ENCODE assay signal across 8 mouse cellular contexts in the genomic region with DNA sequence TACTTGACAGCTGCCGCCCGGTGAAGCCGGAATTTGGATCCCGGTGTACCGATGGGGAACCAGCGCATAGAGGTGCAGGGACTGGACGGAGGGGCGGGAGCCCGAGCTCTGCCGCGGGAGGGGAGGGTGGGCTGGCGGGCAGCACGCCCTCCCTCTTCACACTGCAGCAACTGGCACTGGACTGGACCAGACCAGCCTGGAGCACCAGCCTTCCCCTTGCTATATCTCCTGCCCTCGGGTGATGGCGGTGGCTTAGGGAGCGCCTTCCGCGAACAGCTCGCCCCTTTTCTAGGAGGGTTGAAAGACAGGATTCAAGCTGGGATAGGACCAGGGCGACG. TPM values are rescaled to one million over a fixed set of nuclear protein-coding genes. Genes with fewer than 3 reads are reported as not detected.
DNase-seq lines count a peak whose midpoint lies in the region; ATAC-seq and TF ChIP-seq lines count a peak whose summit lies in the region.

No protein-coding gene starts in this region.

- ATAC-seq in forebrain, embryonic 12.5 days (ENCODE audit: low FRiP score) = peak; percentile 68
- peak; percentile 76 for ATAC-seq in midbrain, embryonic 11.5 days (ENCODE audit: low FRiP score)

- H3K27ac ChIP-seq in bone marrow, adult 2 months (ENCODE audit: control insufficient read depth, insufficient read depth, low read depth, low read length, poor library complexity) = no peak overlapping the region; the same call in 1 of the 2 replicates
- H3K27ac ChIP-seq in forebrain, embryonic 12.5 days = no peak overlapping the region
- H3K27ac ChIP-seq in midbrain, embryonic 11.5 days (ENCODE audit: low read depth, low read length) = no peak overlapping the region

- peak overlapping the region; percentile 70 for H3K4me3 ChIP-seq in bone marrow, adult 2 months (replicated peaks; ENCODE audit: control insufficient read depth, low read depth, low read length)
- H3K4me3 ChIP-seq in forebrain, embryonic 12.5 days (replicated peaks) = peak overlapping the region; percentile 62
- peak overlapping the region; percentile 61 for H3K4me3 ChIP-seq in midbrain, embryonic 11.5 days (ENCODE audit: low read depth, low read length)

- 2% methylated on average over 21 of the region's 21 CpGs for WGBS in bone marrow, adult 2 months
- WGBS in forebrain, embryonic 12.5 days = 1% methylated on average over 21 of the region's 21 CpGs
- under 1% methylated on average over 19 of the region's 21 CpGs for WGBS in midbrain, embryonic 11.5 days

- peak; percentile 33 for DNase-seq in kidney, adult 9 months
- DNase-seq in kidney, adult 18-20 months = no peak
- DNase-seq in kidney, postnatal 10 days = peak; percentile 47
- no peak for DNase-seq in midbrain, embryonic 11.5 days (ENCODE audit: low spot score, missing footprints)
- no peak for DNase-seq in spleen, postnatal 36 days (ENCODE audit: low spot score in 2 of 2)
- DNase-seq in adrenal gland, postnatal 25 days = no peak

- H3K4me1 ChIP-seq in bone marrow, adult 2 months (ENCODE audit: control insufficient read depth, insufficient read depth, low read length) = no peaks in the 10 kb centered on the region
- H3K4me1 ChIP-seq in forebrain, embryonic 12.5 days = peaks cover 9% of the 10 kb centered on the region
- H3K4me1 ChIP-seq in midbrain, embryonic 11.5 days (ENCODE audit: control insufficient read depth, insufficient read depth, low read length) = no peaks in the 10 kb centered on the region

- H3K4me2 ChIP-seq in forebrain, embryonic 12.5 days = peak overlapping the region; percentile 92
- peak overlapping the region; percentile 94 for H3K4me2 ChIP-seq in midbrain, embryonic 11.5 days

- no peak for TF ChIP-seq CTCF in bone marrow, adult 2 months (IDR thresholded peaks at IDR 0.05; ENCODE audit: control insufficient read depth, insufficient read depth, low read length)

- peaks cover 39% of the 10 kb centered on the region for H3K27me3 ChIP-seq in forebrain, embryonic 12.5 days
- H3K27me3 ChIP-seq in midbrain, embryonic 11.5 days (ENCODE audit: control insufficient read depth, insufficient read depth, low read length) = peaks cover 9% of the 10 kb centered on the region

- no peak for TF ChIP-seq POLR2A in bone marrow, adult 2 months (IDR thresholded peaks at IDR 0.05; ENCODE audit: borderline replicate concordance, control insufficient read depth, low read depth, low read length)

- H3K9ac ChIP-seq in forebrain, embryonic 12.5 days = peak overlapping the region; percentile 67
- H3K9ac ChIP-seq in midbrain, embryonic 11.5 days (ENCODE audit: low read length) = peak overlapping the region; percentile 61

- no peaks in the 10 kb centered on the region for H3K9me3 ChIP-seq in forebrain, embryonic 12.5 days
- H3K9me3 ChIP-seq in midbrain, embryonic 11.5 days (ENCODE audit: control insufficient read depth, low read length) = no peaks in the 10 kb centered on the region

- no peaks in the 10 kb centered on the region for H3K36me3 ChIP-seq in forebrain, embryonic 12.5 days (replicated peaks)
- H3K36me3 ChIP-seq in midbrain, embryonic 11.5 days (ENCODE audit: control insufficient read depth, insufficient read depth, low read length) = no peaks in the 10 kb centered on the region

RNA-seq across cellular contexts. Expression of gene Strip2, which starts 0.5 kb away (rescaled TPM):
- polyA plus RNA-seq in bone marrow, adult 2 months (2011; ENCODE audit: insufficient read depth, insufficient read length, low replicate concordance, missing spikeins) = 1.5 and 1.6 TPM in 2 replicates
- polyA plus RNA-seq in forebrain, embryonic 12.5 days (2016; fragmentation: Nextera tagmentation; extraction: Ambion mirVana) = 0.59 and 0.69 TPM in 2 replicates
- polyA plus RNA-seq in midbrain, embryonic 11.5 days (2014; fragmentation: Nextera tagmentation; extraction: Ambion mirVana) = 0.62 and 0.83 TPM in 2 replicates
- total RNA-seq in adrenal gland, postnatal 25 days (2021) = 1.00 and 1.2 TPM in 2 replicates

Comparison
In these comparisons a context has a peak if more than half of its experiments do, and no peak if none do; other contexts are left out.
1. DNase-seq: peak in kidney, adult 9 months (single experiment) and kidney, postnatal 10 days (single experiment); none in kidney, adult 18-20 months (single experiment), midbrain, embryonic 11.5 days (single experiment), spleen, postnatal 36 days (0 of 2) and adrenal gland, postnatal 25 days (single experiment).
2. Peak in every context shown above with its lines, with median percentiles within 50 percentile points of each other: H3K4me3 ChIP-seq.